Mouse (Mus musculus): Measurements from ENCODE around the gene Eif4e3. TPM values are rescaled to one million over a fixed set of nuclear protein-coding genes. Genes with fewer than 3 reads are reported as not detected.

Gene Eif4e3
- 10 to 100 TPM; 18.8 to 21.2 TPM for total RNA-seq (2021)
- long read RNA-seq, experiment 1, transcript Eif4e3-201 (7 exons, 2,515 nt): major isoform, 40 of 41 reads
- long read RNA-seq, experiment 1, partial matches to known transcripts: 0 of 41 reads
- long read RNA-seq, experiment 1, other reads (novel, unspliced or antisense): 1 of 41 reads
- long read RNA-seq, experiment 2, transcript Eif4e3-201 (7 exons, 2,515 nt): major isoform, 50 of 52 reads
- long read RNA-seq, experiment 2, partial matches to known transcripts: 1 of 52 reads
- long read RNA-seq, experiment 2, other reads (novel, unspliced or antisense): 1 of 52 reads

DNA sequence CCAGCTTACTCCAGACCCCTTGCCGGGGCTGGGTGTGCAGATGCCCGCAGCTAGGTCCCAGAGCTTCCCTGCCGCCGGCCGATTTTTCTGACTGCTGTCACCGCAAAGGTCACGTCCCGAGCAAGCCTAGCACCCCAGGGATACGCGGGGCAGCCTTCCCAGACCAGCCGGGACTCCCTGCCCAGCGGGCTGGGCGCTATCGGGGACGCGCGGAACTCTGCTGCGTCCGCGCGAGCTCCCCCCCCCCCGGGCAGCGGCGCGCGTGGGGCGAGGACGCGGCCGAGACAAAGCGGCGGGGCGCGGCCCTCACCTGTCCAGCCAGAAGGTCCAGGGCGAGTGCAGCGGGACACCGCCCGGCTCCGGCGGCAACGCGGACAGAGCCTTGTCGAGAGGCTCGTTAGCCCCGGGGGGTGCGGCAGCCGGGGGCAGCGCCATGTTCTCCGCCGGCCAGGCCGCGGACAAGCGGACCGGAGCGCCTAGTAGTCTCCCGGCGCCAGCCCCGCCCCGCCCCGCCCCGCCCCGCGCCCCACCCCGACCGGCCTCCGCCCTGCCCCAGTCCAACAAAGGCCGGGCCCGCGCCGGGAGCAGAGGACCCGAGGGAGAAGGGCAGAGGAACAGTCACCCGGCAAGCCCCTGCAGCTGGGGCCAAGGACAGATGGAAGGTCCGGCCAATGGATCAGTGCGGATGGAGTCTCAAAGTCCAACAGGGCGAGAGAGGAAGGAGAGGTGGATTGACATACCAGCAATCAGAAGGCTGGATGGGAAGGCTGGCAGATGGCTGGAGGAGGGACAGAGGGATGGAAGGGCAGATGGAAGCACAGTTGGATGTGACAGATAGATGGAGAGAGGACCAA is at the start of gene Eif4e3, which contains the start of gene Gm20696:
Eif4e3 (minus strand) TSS at position 454 of the 854 bp plus-strand sequence.
Gm20696 (minus strand) TSS at position 480 of the 854 bp plus-strand sequence.
- peak; percentile 79 for DNase-seq

DNA sequence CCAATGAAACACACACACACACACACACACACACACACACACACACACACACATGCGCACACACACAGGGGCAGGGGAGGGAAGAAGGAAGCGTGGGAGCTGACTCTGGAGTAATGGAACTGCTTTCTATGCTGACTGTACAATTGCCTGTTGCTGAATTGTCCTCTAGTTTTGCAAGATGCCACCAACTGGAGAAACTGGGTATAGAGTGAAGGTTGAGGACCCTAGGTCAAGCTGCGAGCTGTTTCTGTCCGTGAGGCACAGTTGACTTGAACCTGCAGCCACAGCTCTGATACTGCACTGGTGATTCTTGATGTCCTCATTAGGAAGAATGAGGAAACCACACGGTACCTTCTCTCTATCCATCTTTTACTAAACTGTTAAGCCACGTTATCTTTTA is 49.3 kb upstream of the Eif4e3 start:
- no peak for DNase-seq

DNA sequence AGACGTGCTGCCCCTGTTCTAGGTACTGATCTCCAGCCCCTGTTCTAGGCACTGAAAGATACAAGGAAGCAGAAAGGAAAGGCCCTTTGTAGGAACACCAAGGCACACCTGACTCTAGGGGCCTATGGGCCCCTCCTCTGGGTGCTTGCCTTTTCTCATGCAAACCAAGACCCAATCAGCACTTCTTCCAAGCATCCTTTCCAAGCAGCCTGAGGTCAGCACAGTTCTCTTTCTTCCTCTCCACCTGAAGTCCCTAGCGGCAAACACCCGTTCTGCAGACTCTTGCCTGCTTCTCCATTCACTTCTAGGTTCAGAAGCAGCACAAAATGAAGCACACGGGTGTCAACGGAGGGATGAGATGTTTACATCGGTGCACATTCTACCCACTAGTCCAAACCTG is 48.6 kb upstream of the Eif4e3 start:
- no peak for DNase-seq

DNA sequence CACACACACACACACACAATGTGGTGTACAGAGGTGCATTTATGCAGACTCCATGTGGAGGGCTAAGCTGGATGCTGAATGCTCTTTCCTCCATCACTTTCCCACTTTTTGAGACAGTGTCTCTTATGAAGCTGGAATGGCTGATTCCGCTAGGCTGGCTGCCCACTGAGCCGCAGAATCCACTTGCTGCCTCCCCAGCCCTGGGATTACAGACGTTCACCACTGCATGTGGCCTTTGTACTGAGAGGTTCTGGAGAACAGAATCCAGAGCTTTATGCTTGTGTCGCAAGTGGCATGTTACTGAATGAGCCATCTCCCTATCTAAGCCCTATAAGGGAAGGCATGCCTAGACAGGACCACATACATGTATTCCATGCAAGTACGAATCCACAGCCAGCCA is 46.7 kb upstream of the Eif4e3 start:
- no peak for DNase-seq

DNA sequence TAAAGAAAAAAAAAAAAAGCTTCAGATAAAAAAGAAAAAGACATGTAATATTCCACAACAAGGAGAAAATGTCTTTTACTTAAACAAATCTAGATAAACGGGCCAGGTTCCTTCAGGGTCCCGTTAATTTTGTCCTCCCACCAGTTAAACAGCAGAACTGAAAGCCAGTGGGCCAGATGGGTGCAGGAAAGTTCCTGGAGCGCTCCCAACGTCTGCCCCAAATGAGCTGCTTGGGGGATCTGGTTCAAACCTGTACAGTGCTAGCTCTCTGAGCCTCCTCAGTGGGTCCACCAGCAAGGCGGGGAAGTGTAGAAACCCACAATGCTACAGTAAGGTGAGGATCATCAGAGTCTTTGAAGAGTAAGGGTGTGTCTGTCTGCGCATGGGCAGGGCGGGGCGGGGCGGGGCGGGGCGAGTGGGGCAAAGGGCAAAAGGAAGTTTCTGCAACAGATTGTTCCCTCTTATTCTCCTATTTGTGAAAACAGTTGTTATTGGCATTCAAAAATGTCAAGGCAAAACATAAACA is 45.1 kb upstream of the Eif4e3 start:
- DNase-seq: no peak

DNA sequence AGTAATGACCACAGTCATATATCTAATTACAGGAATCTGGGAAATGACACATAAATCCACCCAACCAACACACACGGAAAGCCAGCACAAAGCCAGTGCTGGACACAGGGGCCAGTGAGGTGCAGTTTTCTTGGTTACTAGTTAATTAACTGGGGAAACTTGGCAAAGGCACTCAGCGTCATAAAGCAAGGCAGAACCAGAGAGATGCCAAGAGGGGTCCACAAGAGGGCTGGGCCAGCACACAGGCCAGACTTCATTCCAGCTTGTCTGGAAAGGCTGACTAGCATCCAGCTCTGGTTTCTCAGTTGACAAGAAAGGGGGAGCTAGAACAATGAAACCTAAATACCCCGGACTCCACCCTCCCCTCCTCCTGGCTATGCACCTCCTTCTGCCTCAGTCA is 33.9 kb upstream of the Eif4e3 start:
- no peak for DNase-seq

DNA sequence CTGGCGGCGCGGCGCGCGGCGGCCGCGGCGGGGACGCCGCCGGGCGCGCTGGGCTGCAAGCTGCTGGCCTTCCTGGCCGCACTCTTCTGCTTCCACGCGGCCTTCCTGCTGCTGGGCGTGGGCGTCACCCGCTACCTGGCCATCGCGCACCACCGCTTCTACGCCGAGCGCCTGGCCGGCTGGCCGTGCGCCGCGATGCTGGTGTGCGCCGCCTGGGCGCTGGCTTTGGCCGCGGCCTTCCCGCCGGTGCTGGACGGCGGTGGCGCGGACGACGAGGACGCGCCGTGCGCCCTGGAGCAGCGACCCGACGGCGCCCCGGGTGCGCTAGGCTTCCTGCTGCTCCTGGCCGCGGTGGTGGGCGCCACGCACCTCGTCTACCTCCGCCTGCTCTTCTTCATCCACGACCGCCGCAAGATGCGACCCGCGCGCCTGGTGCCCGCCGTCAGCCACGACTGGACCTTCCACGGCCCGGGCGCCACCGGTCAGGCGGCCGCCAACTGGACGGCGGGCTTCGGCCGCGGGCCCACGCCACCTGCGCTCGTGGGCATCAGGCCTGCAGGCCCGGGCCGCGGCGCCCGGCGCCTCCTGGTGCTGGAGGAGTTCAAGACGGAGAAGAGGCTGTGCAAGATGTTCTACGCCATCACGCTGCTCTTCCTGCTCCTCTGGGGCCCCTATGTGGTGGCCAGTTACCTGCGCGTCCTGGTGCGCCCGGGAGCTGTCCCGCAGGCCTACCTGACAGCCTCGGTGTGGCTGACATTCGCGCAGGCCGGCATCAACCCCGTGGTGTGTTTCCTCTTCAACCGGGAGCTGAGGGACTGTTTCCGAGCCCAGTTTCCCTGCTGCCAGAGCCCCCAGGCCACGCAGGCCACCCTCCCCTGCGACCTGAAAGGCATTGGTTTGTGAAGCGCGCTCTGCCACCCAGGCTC is 26.6 kb upstream of the Eif4e3 start:
- no peak for DNase-seq

DNA sequence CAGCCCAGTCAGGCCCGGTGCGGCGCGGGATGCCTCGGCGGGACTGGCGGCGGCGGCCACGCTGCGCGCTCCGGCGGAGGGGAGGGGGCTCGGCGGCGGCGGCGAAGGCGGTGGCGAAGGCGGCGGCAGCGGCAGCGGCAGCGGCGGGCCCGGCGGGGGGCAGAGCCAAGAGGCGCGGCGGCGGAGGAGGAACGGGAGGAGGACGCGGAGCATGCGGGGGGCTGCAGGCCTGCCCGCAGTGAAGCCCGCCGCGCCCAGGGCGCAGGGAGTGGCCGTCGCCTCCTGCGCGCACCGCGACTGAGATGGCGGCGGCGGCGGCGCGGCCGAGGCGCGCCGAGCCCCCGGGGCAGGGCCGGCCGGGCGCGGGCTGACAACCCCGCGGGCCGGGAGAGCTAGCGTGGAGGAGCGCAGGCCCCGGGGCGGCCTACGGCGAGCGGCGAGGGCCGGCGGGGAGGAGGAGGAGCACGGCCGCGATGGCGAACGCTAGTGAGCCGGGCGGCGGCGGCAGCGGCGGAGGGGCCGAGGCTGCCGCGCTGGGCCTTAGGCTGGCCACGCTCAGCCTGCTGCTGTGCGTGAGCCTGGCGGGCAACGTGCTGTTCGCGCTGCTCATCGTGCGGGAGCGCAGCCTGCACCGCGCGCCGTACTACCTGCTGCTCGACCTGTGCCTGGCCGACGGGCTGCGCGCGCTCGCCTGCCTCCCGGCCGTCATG is 25.8 kb upstream of the Eif4e3 start, which contains the start of gene Gpr27:
Gpr27 (plus strand) TSS at position 474 of the 710 bp plus-strand sequence.
- no peak for DNase-seq

DNA sequence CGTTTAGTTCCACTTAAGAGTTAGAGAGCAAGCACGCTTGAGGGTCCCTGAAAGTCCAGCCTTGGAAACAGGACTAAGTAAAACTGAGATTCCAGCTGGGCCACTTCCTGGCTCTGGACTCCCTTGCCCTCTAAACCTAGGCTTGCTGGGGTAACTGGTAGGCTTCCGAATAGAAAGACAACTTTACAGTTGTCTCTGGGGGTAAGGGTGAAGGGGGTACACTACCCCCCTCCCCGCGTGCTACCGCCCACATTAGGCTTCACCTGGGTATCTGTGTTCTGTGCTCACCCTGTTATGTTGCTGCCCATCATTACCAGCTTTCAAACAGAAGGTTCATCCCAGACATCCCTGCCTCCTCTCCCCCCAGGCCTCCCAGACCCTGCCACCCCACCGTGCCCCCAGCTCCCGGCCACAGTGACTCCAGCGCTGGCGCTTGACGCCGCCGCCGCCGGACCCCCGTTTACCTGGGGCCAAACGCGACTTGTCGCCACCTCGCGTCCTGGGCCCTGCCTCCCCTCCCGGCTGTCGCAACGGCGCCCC is 25.2 kb upstream of the Eif4e3 start:
- DNase-seq: no peak

DNA sequence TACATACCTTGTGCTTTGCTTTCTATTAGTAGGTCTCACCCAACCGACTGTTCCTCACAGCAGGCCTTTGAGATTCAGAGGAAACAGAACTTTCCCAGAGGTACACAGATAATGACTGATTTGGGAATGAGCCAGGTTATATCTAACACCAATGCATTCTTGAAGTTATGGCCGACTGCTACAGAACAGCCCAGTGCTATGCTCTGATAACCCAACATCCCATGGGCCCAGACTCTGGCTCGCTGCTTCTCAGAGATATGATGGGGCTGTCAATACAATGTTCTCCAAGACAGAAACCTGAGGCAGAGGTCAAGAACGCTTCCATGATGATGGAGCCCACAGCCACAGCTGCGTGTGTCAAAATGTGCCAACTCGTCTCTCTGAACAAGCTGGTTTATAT is 21.9 kb upstream of the Eif4e3 start:
- DNase-seq: no peak

DNA sequence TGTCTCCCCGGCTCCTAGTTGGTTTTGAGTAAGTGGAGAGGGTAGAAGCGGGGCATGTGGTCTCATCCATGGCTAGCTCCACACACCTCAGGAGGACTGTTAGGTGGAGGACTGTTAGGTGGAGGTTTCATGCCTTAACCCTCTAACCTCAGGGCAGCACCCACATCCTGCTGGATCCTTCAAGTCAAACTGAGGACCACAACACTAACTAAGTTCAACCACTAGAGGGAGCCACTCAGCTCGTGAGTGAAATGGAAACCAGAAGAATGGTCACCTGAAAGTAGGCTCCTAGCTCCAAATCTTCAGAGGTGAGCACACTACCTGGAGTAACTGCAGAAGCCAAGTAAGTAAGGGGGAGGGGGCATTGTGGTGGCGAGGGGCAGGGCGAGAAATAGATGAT is 18.3 kb upstream of the Eif4e3 start:
- DNase-seq: no peak

DNA sequence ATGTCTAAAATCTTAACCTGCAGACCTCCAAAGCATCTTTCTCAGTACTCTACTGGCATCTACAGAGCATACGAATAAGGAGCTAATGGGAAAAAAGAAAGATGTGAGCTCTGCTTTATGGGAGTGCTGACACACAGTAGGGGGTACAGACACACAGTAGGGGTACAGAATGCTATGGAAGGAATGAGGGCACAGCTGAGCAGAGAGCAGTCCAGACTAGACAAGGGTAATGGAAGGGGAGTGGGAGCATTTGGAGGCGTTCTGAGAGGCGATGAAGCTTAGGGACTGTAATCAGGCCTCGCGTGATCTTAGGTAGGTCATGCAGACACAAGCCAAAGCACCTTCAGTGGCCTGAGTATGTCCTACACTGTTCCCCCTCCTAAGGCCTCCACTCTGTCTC is 17.4 kb upstream of the Eif4e3 start:
- no peak for DNase-seq

DNA sequence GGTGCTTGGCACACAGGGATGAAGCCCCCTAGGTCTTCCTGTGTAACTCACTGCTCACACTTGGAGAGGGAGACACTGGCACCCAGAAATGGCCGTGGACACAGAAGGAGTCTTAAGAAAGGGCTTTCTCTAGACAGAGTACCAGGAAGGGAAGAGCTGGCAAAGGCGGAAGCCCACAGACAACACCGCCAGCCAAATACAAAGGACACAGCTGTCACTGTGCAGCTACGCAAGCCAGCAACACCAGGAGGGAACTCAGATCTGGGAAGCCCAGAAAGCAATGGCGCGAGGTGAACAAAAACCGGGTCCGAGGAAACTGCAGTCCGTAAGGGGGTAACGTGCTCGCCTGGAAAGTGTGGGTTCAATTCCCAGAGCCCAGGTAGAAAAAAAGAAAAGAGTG is 11.5 kb upstream of the Eif4e3 start:
- no peak for DNase-seq

DNA sequence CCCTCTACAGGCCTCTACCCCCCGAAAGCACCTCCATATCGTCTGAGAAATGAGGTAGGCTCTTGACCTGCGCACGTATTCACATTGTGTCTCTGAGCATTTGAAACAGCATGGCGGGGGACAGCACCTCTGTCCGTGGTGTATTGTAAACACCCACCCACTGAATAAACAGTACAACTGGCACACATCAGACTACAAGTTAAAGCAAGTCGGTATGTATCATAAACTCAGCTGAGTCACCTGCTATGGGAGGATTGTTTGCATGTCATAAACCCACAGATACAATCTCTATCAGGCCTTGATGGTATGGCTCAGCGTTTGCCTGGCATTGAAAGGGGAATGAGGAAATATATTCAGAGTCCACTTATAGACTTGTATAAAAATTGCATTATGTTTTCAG is 10.8 kb upstream of the Eif4e3 start:
- no peak for DNase-seq

DNA sequence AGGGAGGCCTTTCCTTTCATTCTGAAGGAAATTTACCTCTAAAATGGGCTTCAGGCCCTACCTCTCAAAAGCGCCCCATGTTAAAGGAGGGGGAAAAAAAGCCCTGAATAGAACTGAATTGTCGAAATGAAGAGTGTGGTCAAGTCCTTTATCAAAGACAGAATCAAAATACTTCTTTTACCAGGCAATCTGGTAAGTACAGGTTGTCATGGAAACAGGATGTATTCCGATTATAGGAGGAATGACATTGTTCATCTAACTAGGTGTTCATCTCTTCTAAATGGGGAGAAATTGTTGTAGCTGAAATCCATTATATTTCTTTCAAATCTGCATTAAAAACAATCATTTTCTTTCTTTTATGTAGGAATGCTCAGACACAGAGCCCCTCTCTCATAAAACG is 7.9 kb upstream of the Eif4e3 start:
- no peak for DNase-seq

DNA sequence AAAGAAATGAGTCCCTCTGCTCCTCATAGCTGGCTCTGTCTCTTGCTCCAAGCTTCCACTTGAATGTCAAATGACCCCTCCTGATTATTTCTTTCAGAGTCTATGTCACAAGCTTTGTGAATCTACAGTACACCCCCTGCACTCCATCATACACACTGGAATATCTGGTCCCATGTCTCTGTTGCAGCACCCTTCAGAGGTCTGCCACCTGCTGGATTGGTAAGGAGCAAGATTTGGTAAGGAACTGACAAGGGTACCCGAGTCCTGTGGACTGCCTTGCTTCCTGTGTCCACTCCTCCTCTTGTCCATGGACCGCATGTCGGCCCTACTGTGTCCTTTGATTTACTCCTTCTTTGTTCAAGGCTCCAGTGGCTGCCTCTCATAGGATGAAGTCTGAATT is 5.2 kb upstream of the Eif4e3 start:
- DNase-seq: no peak

DNA sequence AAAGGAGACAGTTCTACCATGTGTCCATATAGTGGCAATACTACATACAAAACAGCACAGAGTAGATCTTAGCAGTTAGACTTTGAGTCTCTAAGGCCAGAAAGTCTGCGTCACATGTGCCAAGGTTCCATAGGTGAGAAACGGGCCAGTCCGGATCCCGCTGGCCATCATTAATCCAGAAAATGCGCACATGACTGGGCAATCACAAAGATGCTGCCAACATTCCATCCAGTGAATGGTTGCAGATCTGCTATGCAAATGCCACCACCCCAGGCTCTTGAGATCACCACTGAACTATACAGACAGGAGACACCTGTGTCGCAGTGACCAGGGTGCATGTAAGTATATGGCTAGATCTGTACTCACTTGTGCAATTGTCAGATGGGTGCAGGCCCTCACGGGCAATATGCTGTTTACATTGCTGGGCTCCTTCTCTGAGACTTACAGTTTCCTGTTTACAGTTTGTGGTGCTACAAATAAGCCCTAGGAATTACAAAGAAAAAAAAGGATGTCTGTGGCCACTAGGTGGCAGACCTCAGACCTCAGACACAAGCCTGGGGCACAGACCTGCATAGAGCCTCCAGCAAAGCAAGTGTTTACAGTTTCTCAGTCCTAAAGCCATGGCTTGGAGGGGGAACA is 4.0 kb upstream of the Eif4e3 start:
- DNase-seq: no peak

DNA sequence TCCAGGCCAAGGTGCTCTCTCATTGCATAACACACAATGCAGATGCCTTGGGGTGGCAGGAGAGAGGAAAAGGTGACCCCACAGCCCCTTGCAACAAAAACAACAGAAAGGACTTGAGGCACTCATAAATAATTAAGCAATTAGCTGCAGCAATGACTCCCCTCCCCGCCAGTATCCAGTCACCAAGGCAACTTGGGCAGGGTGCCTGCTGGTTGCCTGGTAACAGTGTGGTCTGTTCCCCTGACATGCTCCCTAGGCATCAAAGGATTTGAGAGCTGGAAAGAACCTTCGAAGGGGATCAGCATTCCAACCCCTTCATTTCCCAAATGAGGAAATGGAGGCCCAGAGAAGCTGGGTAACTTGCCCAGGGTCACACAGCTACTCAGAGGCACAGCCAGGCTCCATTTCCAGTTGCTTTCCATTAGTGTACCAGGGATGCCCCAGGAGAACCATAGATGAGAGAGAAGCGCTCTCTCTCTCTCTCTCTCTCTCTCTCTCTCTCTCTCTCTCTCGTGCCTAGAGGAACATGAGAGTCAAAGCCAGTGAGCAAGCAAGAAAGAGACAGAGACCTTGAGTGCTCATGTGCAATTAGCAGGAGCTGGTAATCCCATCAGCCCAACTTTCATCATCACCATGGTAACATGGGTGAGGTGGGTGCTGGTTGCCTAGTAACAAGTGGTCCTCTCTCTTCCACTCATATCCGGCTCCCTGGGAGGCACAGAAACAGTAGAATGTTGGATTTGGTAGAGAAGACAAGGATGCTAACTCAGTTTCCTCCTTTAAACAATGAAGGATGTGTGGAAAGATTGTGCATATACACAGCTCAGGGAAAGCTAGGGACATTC is 3.1 kb upstream of the Eif4e3 start:
- no peak for DNase-seq

DNA sequence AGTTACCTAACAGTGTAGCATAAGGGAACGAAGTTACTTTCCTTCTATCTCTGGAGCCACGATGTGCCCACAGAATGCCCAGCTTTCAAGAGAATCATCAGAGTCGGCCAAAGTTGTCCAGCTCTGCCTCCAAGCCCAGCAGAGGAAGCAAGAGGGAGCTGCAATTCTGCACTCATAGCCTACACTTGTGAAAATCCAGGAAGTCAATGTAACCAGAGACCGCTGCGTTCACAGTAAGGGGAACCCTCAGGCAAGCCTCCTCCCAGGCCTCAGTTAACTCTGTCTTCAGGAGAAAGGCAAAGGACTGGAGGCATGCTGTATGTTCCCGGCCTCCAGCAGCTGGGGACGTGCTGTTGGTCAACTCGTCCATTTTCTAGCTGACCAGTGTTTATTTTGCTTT is 719 bp upstream of the Eif4e3 start:
- DNase-seq: no peak
